Mouse (Mus musculus) common myeloid progenitor, adult 5-6 weeks (primary cell): ENCODE results near the gene Mllt6. TPM values are rescaled to one million over a fixed set of nuclear protein-coding genes. Genes with fewer than 3 reads are reported as not detected.

Source experiments
- total RNA-seq: library from RNA; stranded (forward); fragments of 200-1000, 187-1606 nt; gene quantifications from 2 replicates; pipeline ENCODE4 v1.2.3, GENCODE M21; 2017

Mllt6 gene
- total RNA-seq, 1 experiment from 2014 or later, result 9.7 TPM

Other genes with a start within 250 kb of the Mllt6 start
- gene Arhgap23, start 247.9 kb upstream of the Mllt6 start, total RNA-seq, result 6.2 and 9.6 TPM in 2 replicates
- not detected in 2 replicates for gene 4933428G20Rik, start 163.1 kb upstream of the Mllt6 start, total RNA-seq
- gene Srcin1, start 87.2 kb upstream of the Mllt6 start, total RNA-seq, result not detected in 2 replicates
- gene Epop, start 33.7 kb upstream of the Mllt6 start, total RNA-seq, result 1.8 and 2.7 TPM in 2 replicates
- gene Cisd3, start 22.4 kb downstream of the Mllt6 start, total RNA-seq, result 2.8 and 5.6 TPM in 2 replicates
- 0.82 and 1.0 TPM in 2 replicates for gene Pcgf2, start 37.1 kb downstream of the Mllt6 start, total RNA-seq
- 109 and 147 TPM in 2 replicates for gene Psmb3, start 40.0 kb downstream of the Mllt6 start, total RNA-seq
- 38.5 and 55.8 TPM in 2 replicates for gene Pip4k2b, start 81.3 kb downstream of the Mllt6 start, total RNA-seq
- 14.5 and 21.8 TPM in 2 replicates for gene Cwc25, start 103.1 kb downstream of the Mllt6 start, total RNA-seq
- not detected in 2 replicates for gene 1700001P01Rik, start 112.5 kb downstream of the Mllt6 start, total RNA-seq
- 2,081 and 2,105 TPM in 2 replicates for gene Rpl23, start 119.0 kb downstream of the Mllt6 start, total RNA-seq
- gene Lasp1, start 135.6 kb downstream of the Mllt6 start, total RNA-seq, result 79.1 and 126 TPM in 2 replicates
- gene B230217C12Rik, start 177.4 kb downstream of the Mllt6 start, total RNA-seq, result 0.69 and 1.7 TPM in 2 replicates
- gene Fbxo47, start 220.7 kb downstream of the Mllt6 start, total RNA-seq, result 0.09 and 1.1 TPM in 2 replicates